Comparison of ENCODE assay signal across 9 mouse cellular contexts in the genomic region with DNA sequence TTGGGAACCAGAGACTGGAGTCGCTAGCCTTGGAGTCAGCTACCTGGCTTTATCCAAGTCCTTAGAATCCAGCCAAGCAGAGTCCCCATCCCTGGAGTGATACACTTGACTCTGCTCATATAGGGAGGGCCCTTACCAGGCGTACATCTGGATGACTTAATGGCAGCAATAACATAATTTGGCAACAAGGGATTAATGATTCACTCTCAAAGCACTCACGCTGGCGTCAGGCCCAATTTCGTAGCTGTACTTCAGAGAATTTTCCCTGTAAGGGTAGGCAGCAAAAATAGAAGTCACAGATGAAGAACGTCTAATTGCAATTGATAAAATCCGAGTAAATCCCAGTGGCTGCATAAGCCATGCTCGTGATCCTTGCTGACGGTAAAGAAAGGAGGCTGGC.
DNase-seq lines count a peak whose midpoint lies in the region; ATAC-seq and TF ChIP-seq lines count a peak whose summit lies in the region.
"Had no signal": no experiment of that assay in that cellular context is flagged by ENCODE, and none has a peak within 500 bp of the region (broad histone marks: within the 10 kb centered on the region; RNA-seq: fewer than 3 reads in every experiment).

No protein-coding gene starts in this region.

- H3K9me3 ChIP-seq in heart, embryonic 14.5 days (ENCODE audit: control insufficient read depth, low read length): no peaks in the 10 kb centered on the region

- no peaks in the 10 kb centered on the region for H3K36me3 ChIP-seq in heart, embryonic 14.5 days (ENCODE audit: control insufficient read depth, insufficient read depth, low read length)

- H3K4me1 ChIP-seq in cerebellum, adult 2 months (ENCODE audit: control insufficient read depth, insufficient read depth, low read length): peaks cover 6% of the 10 kb centered on the region; the same call in 1 of the 2 replicates
- no peaks in the 10 kb centered on the region for H3K4me1 ChIP-seq in lung, adult 2 months (ENCODE audit: control insufficient read depth, insufficient read depth, low read length)
- H3K4me1 ChIP-seq in heart, embryonic 14.5 days (ENCODE audit: control insufficient read depth in 2 of 2, insufficient read depth in 2 of 2, low read length in 2 of 2): peaks cover 2 to 7% of the 10 kb centered on the region in 2 experiments; a peak in 3 of 4 replicates

- H3K27me3 ChIP-seq in cerebellum, adult 2 months (ENCODE audit: control insufficient read depth, insufficient read depth, low read length): no peaks in the 10 kb centered on the region
- no peaks in the 10 kb centered on the region for H3K27me3 ChIP-seq in heart, embryonic 14.5 days (ENCODE audit: control insufficient read depth, insufficient read depth, low read length)

- 41% methylated on average over 9 of the region's 9 CpGs for WGBS in cerebellum, adult 2 months
- WGBS in lung, adult 2 months: 34% methylated on average over 9 of the region's 9 CpGs
- 30% methylated on average over 9 of the region's 9 CpGs for WGBS in heart, embryonic 14.5 days

- no peak overlapping the region for H3K27ac ChIP-seq in cerebellum, adult 2 months (ENCODE audit: insufficient read depth, low read length)
- H3K27ac ChIP-seq in heart, embryonic 14.5 days (replicated peaks in 1 of 2; ENCODE audit: control insufficient read depth in 1 of 2, insufficient read depth in 1 of 2, low read depth in 2 of 2, low read length in 2 of 2): peak overlapping the region in 1 of 2 experiments; percentile 8; a peak in 1 of 4 replicates
- H3K27ac ChIP-seq: liver, embryonic 14.5 days had no signal

- peak; percentile 22 to 27 for DNase-seq in cerebellum, adult 2 months
- no peak for DNase-seq in cerebellum, adult 11 months
- DNase-seq in lung, adult 18-20 months: peak; percentile 3 to 18
- DNase-seq in lung, adult 2 months: no peak
- DNase-seq in lung, postnatal 36 days: peak; percentile 15
- no peak for DNase-seq in frontal cortex, postnatal 25 days (ENCODE audit: low spot score in 2 of 2)
- DNase-seq in liver: no peak

- no peak overlapping the region for H3K4me3 ChIP-seq in cerebellum, adult 2 months (replicated peaks; ENCODE audit: insufficient read depth, low read depth, low read length)
- H3K4me3 ChIP-seq in lung, adult 2 months (replicated peaks; ENCODE audit: extremely low read depth, low read depth, low read length): no peak overlapping the region
- H3K4me3 ChIP-seq in heart, embryonic 14.5 days (ENCODE audit: control insufficient read depth in 1 of 2, insufficient read depth in 1 of 2, low read depth in 1 of 2, low read length in 2 of 2): no peak overlapping the region

- H3K9ac ChIP-seq in heart, embryonic 14.5 days (ENCODE audit: low read length): 0 out of 2 replicates have a peak overlapping the region, but pooled peaks have one; percentile 41
- H3K9ac ChIP-seq: liver, embryonic 14.5 days had no signal

- no peak for TF ChIP-seq POLR2A in cerebellum, adult 2 months (IDR thresholded peaks at IDR 0.05; ENCODE audit: borderline replicate concordance, insufficient read depth, low read length)
- TF ChIP-seq POLR2A in lung, adult 2 months (IDR thresholded peaks at IDR 0.05; ENCODE audit: borderline replicate concordance, extremely low read depth, low read depth, low read length): no peak

- peak; percentile 59 for ATAC-seq in heart, embryonic 14.5 days (ENCODE audit: insufficient number of reproducible peaks, insufficient read depth, low FRiP score, low read depth)

- TF ChIP-seq CTCF in cerebellum, adult 2 months (IDR thresholded peaks at IDR 0.05; ENCODE audit: borderline replicate concordance, insufficient read depth, low read depth, low read length): no peak
- no peak for TF ChIP-seq CTCF in lung, adult 2 months (IDR thresholded peaks at IDR 0.05; ENCODE audit: insufficient read depth, low read length)

- peak overlapping the region; percentile 43 for H3K4me2 ChIP-seq in heart, embryonic 14.5 days (ENCODE audit: low read length)

Comparison
In these comparisons a context has a peak if more than half of its experiments do, and no peak if none do; other contexts are left out.
1. DNase-seq: peak in cerebellum, adult 2 months (2 of 2), lung, adult 18-20 months (2 of 2) and lung, postnatal 36 days (single experiment); none in cerebellum, adult 11 months (single experiment), lung, adult 2 months (single experiment), frontal cortex, postnatal 25 days (0 of 2) and liver (single experiment).